Mouse (Mus musculus) heart, postnatal 0 days (tissue): ENCODE results near the gene Olfr449. TPM values are rescaled to one million over a fixed set of nuclear protein-coding genes. Genes with fewer than 3 reads are reported as not detected.

Experiments
- ATAC-seq: fragments of 200-750 bp; cut with Nextera tagmentation; 2 replicates; pipeline ENCODE4 v1.8.0; 2017; ENCODE audit warnings: low read depth, moderate number of reproducible peaks, moderate library complexity; ENCODE audit not compliant: insufficient read depth
- DNase-seq: peaks from one replicate; pipeline ENCODE4 v3.0.0-alpha.2; 2016; ENCODE audit warnings: low spot score
- H3K27ac ChIP-seq: fragments of 300-500 bp; sonication (generic); 2 replicates; pipeline ENCODE4 v1.5.1; 2014; ENCODE audit warnings: low read depth, mild to moderate bottlenecking
- H3K27me3 ChIP-seq: fragments of 300-500 bp; sonication (generic); 2 replicates; pipeline ENCODE4 v1.6.1; 2014; ENCODE audit warnings: low read length, mixed read lengths; ENCODE audit not compliant: control insufficient read depth, insufficient read depth
- H3K36me3 ChIP-seq: fragments of 300-500 bp; sonication (generic); replicated peaks from 2 replicates; pipeline ENCODE4 v1.6.1; 2014; ENCODE audit warnings: low read length, mixed read lengths; ENCODE audit not compliant: control insufficient read depth, insufficient read depth
- H3K4me1 ChIP-seq: fragments of 300-500 bp; sonication (generic); 2 replicates; pipeline ENCODE4 v1.6.1; 2014; ENCODE audit warnings: antibody characterized with exemption; ENCODE audit not compliant: control insufficient read depth, insufficient read depth
- H3K4me2 ChIP-seq: fragments of 300-500 bp; sonication (generic); 2 replicates; pipeline ENCODE4 v1.6.1; 2014; ENCODE audit warnings: low read depth, mild to moderate bottlenecking, low read length, moderate library complexity
- H3K4me3 ChIP-seq: fragments of 300-500 bp; sonication (generic); 2 replicates; pipeline ENCODE4 v1.5.1; 2014; ENCODE audit warnings: low read depth, low read length
- H3K9ac ChIP-seq: fragments of 300-500 bp; sonication (generic); replicated peaks from 2 replicates; pipeline ENCODE4 v1.6.1; 2014; ENCODE audit warnings: low read depth, low read length, mixed read lengths
- H3K9me3 ChIP-seq: fragments of 300-500 bp; sonication (generic); replicated peaks from 2 replicates; pipeline ENCODE4 v1.6.1; 2016; ENCODE audit warnings: low read length; ENCODE audit not compliant: control insufficient read depth
- CTCF ChIP-seq: IDR thresholded peaks from 2 replicates; pipeline ENCODE4 v1.5.1; 2016; ENCODE audit warnings: antibody characterized with exemption, control low read depth, low read depth
- EP300 ChIP-seq: IDR thresholded peaks from 2 replicates; pipeline ENCODE4 v1.6.1; 2016; ENCODE audit warnings: antibody characterized with exemption, low read depth
- WGBS: fragments of 180-500 bp; shearing (Covaris S2); extraction: QIAGEN DNeasy Blood & Tissue Kit; methylation state at CpG from one replicate; pipeline ENCODE4 v1.1.7; 2014; 5-methylcytosine and 5-hydroxymethylcytosine counted together
- polyA plus RNA-seq: library from polyadenylated mRNA; unstranded; fragments of >200 nt; fragmentation: Nextera tagmentation; extraction: Ambion mirVana; gene quantifications from 2 replicates; pipeline ENCODE4 v1.2.1, GENCODE M21; 2015
- total RNA-seq: library from RNA; depleted of rRNA; stranded (reverse); fragments of >200 nt; gene quantifications from 2 replicates; pipeline ENCODE4 v1.2.3, GENCODE M21; 2014; ENCODE audit warnings: low replicate concordance; rRNA removed

Olfr449 gene
- total RNA-seq (not detected in 2 replicates), polyA plus RNA-seq (not detected in 2 replicates)

GRCm38 (mm10) chr6:42834084-42834483, at the start of gene Olfr449:
Gene Olfr449 (plus strand): TSS chr6:42834384.
- H3K4me3 ChIP-seq = no peak within 1 kb of the TSS
- DNase-seq (no peak), ATAC-seq (no peak)
- no peak within 1 kb of the TSS for H3K27ac ChIP-seq
- H3K4me2 ChIP-seq = no peak within 1 kb of the TSS
- H3K27me3 ChIP-seq = no peaks in the 10 kb centered on the region
- H3K9me3 ChIP-seq = no peaks in the 10 kb centered on the region
- H3K4me1 ChIP-seq = no peaks in the 10 kb centered on the region
- no peaks in the 10 kb centered on the region for H3K36me3 ChIP-seq
- TF ChIP-seq CTCF (no peak), EP300 (no peak)
- H3K9ac ChIP-seq = no peak within 1 kb of the TSS

- Histone ChIP-seq H3K4me2 (no peak within 1 kb of the TSS), H3K36me3 (no peaks in the 10 kb centered on the region), H3K27ac (no peak within 1 kb of the TSS), H3K4me3 (no peak within 1 kb of the TSS), H3K27me3 (no peaks in the 10 kb centered on the region), H3K9ac (no peak within 1 kb of the TSS), H3K9me3 (no peaks in the 10 kb centered on the region), H3K4me1 (no peaks in the 10 kb centered on the region)
- ATAC-seq (no peak), DNase-seq (no peak)
- TF ChIP-seq EP300 (no peak), CTCF (no peak)
Measured at GRCm38 (mm10) chr6:42784793-42785192, 49.4 kb upstream of the Olfr449 start, which contains the start of gene Olfr452. Gene Olfr452 (plus strand): TSS chr6:42785093.

- ATAC-seq = no peak
- H3K27ac ChIP-seq = no peak overlapping the region
- no peak; the same call in 1 of the 2 replicates for TF ChIP-seq CTCF
- TF ChIP-seq EP300 = no peak
- H3K4me1 ChIP-seq = no peaks in the 10 kb centered on the region
- H3K36me3 ChIP-seq = no peaks in the 10 kb centered on the region
- no peaks in the 10 kb centered on the region for H3K27me3 ChIP-seq
- no peak for DNase-seq
- H3K4me3 ChIP-seq = no peak overlapping the region
- no peak overlapping the region for H3K4me2 ChIP-seq
- H3K9ac ChIP-seq = no peak overlapping the region
- H3K9me3 ChIP-seq = no peaks in the 10 kb centered on the region
- 31% methylated on average over 4 of the region's 4 CpGs for WGBS
Measured at GRCm38 (mm10) chr6:42790247-42790948, 43.8 kb upstream of the Olfr449 start.

GRCm38 (mm10) chr6:42790949-42791556, 43.1 kb upstream of the Olfr449 start:
- H3K9me3 ChIP-seq = no peaks in the 10 kb centered on the region
- no peaks in the 10 kb centered on the region for H3K27me3 ChIP-seq
- H3K4me3 ChIP-seq = no peak overlapping the region
- no peak overlapping the region for H3K9ac ChIP-seq
- H3K4me2 ChIP-seq = no peak overlapping the region
- no peaks in the 10 kb centered on the region for H3K36me3 ChIP-seq
- TF ChIP-seq EP300 (no peak), CTCF (no peak)
- ATAC-seq (no peak), DNase-seq (no peak)
- H3K4me1 ChIP-seq = no peaks in the 10 kb centered on the region
- no peak overlapping the region for H3K27ac ChIP-seq
- 73% methylated on average over 9 of the region's 9 CpGs for WGBS

GRCm38 (mm10) chr6:42794982-42795381, 39.2 kb upstream of the Olfr449 start:
- no peak for DNase-seq
- WGBS = 77% methylated on average over 3 of the region's 3 CpGs
- Histone ChIP-seq H3K4me3 (no peak overlapping the region), H3K27me3 (no peaks in the 10 kb centered on the region), H3K36me3 (no peaks in the 10 kb centered on the region), H3K9ac (no peak overlapping the region), H3K27ac (no peak overlapping the region), H3K4me2 (no peak overlapping the region), H3K9me3 (no peaks in the 10 kb centered on the region), H3K4me1 (no peaks in the 10 kb centered on the region)
- TF ChIP-seq CTCF = no peak
- TF ChIP-seq EP300 = no peak
- no peak for ATAC-seq
